Mouse (Mus musculus) heart, postnatal 0 days (tissue): ENCODE data around the gene Lrrc42.

Source experiments
- CTCF ChIP-seq: IDR thresholded peaks from 2 replicates; pipeline ENCODE4 v1.5.1; 2016; ENCODE audit warnings: antibody characterized with exemption, control low read depth, low read depth
- EP300 ChIP-seq: IDR thresholded peaks from 2 replicates; pipeline ENCODE4 v1.6.1; 2016; ENCODE audit warnings: antibody characterized with exemption, low read depth

DNA sequence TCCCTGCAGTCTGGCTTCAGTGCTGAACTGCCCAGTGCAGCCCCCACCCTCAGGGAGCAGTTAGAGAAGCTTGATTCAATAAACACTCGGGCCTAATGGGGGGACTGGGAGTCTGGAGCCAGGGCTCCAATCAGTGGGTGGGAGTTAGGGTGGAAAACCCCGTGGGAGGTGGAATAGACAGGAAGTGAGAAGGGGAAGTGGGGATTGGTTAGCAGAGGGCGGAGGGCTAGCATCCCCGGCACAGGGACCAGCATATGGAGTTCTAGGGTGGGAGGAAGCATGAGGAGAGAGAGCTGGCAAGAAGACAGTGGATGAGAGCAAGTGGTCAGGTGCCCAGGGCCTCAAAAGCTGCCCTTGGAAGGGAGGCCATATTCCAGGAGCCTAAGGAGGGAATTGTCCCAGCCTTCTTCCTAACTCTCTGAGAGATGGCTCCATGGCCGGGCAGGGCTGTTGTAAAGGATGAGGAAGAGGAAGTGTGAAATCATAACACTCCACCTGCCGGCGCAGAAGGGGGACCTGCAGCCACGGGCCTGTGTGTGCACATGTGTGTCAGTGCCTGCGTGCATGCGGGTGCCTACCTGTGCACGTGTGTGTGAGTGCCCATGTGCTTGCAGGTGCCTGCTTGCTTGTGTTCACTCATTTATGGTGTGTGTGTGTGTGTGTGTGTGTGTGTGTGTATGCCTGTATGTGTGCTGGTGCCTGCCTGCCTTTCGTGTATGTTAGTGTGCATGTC is 39.9 kb downstream of the Lrrc42 start:
- TF ChIP-seq CTCF = no peak
- TF ChIP-seq EP300 = no peak
